Mouse (Mus musculus): ENCODE results near the gene Csnk1g1. TPM values are rescaled to one million over a fixed set of nuclear protein-coding genes. Genes with fewer than 3 reads are reported as not detected.

Csnk1g1 gene
- total RNA-seq, 1 experiment: 23.5 TPM

DNA sequence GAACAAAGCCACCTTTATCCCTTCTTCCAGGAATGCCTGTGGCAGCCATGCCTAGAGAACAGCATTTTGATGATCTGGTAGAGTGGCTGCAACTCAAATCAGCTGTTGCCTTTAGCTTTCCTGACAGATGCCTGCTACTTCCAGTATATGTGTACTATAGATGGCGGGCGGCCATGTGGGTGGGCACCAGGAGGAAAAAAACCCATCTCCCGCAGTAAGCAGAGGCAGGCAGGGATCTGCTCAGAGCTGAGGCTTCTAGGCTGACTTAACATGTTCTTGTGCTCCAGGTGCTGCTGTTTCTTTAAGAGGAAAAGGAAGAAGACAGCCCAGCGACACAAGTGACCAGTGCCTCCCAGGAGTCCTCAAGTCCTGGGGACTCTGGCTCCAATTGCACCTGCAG is 130.6 kb downstream of the Csnk1g1 start:
- no peaks in the 10 kb centered on the region for H3K9me3 ChIP-seq (ENCODE audit: control insufficient read depth, insufficient read depth, low read depth, low read length)
- in situ Hi-C loops (cut with MboI; ENCODE audit: low sequenced_read_pairs in 2 of 2, unreplicated experiment in 2 of 2): no loop called here
- no peak overlapping the region for H3K9ac ChIP-seq (ENCODE audit: insufficient read depth, low read depth, low read length, poor library complexity, severe bottlenecking)
- 0 out of 2 replicates have a peak, but pooled peaks cover 3% of the 10 kb centered on the region for H3K36me3 ChIP-seq (ENCODE audit: control insufficient read depth, insufficient read depth, low read length, poor library complexity, severe bottlenecking)
- no peak for DNase-seq (ENCODE audit: low read depth, low spot score)
- no peak overlapping the region for H3K4me3 ChIP-seq (ENCODE audit: insufficient read depth in 1 of 2, low read depth in 1 of 2, low read length in 2 of 2, poor library complexity in 1 of 2, severe bottlenecking in 1 of 2)
- no peak overlapping the region; the same call in 1 of the 2 replicates for H3K27ac ChIP-seq (ENCODE audit: insufficient read depth, low read depth, low read length, poor library complexity, severe bottlenecking)
- no peaks in the 10 kb centered on the region for H3K4me1 ChIP-seq (ENCODE audit: control insufficient read depth in 2 of 2, insufficient read depth in 2 of 2, low read length in 2 of 2, poor library complexity in 1 of 2)
- TF ChIP-seq HCFC1 (IDR thresholded peaks at IDR 0.05; ENCODE audit: borderline replicate concordance, insufficient read depth, low read length) (no peak), ZC3H11A (IDR thresholded peaks at IDR 0.05; ENCODE audit: borderline replicate concordance, low read depth, low read length) (no peak), CHD2 (IDR thresholded peaks at IDR 0.05; ENCODE audit: low read depth, low read length) (no peak), MAFK (IDR thresholded peaks at IDR 0.05; ENCODE audit: insufficient read depth, low read depth, low read length) (no peak), ZNF384 (IDR thresholded peaks at IDR 0.05; ENCODE audit: low read depth, low read length) (no peak)

DNA sequence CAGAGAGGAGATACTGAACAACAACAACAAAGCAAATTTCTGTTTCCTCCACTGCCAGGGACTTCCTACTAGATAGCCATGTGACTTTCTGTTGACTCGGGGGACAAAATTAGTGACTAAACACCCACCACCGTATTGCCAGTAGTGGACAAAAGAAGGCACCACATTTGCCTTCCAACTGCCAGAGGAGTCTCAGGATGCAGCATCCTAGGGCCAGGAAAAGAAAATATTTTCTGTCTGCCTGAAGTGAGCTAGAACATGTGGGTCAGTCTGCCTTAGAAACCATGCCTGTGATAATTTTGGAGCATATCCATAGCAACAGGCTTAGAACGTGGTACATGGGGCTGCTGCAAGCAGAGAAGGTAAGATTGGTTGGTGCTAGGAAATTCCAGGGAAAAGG is 132.1 kb downstream of the Csnk1g1 start:
- Histone ChIP-seq H3K27ac (ENCODE audit: insufficient read depth, low read depth, low read length, poor library complexity, severe bottlenecking) (no peak overlapping the region), H3K4me1 (ENCODE audit: control insufficient read depth in 2 of 2, insufficient read depth in 2 of 2, low read length in 2 of 2, poor library complexity in 1 of 2) (no peaks in the 10 kb centered on the region), H3K36me3 (ENCODE audit: control insufficient read depth, insufficient read depth, low read length, poor library complexity, severe bottlenecking) (0 out of 2 replicates have a peak, but pooled peaks cover 3% of the 10 kb centered on the region), H3K9me3 (ENCODE audit: control insufficient read depth, insufficient read depth, low read depth, low read length) (no peaks in the 10 kb centered on the region), H3K4me3 (ENCODE audit: insufficient read depth in 1 of 2, low read depth in 1 of 2, low read length in 2 of 2, poor library complexity in 1 of 2, severe bottlenecking in 1 of 2) (no peak overlapping the region), H3K9ac (ENCODE audit: insufficient read depth, low read depth, low read length, poor library complexity, severe bottlenecking) (no peak overlapping the region)
- TF ChIP-seq ZNF384 (IDR thresholded peaks at IDR 0.05; ENCODE audit: low read depth, low read length) (no peak), ZC3H11A (IDR thresholded peaks at IDR 0.05; ENCODE audit: borderline replicate concordance, low read depth, low read length) (no peak), MAFK (IDR thresholded peaks at IDR 0.05; ENCODE audit: insufficient read depth, low read depth, low read length) (no peak), CHD2 (IDR thresholded peaks at IDR 0.05; ENCODE audit: low read depth, low read length) (no peak), HCFC1 (IDR thresholded peaks at IDR 0.05; ENCODE audit: borderline replicate concordance, insufficient read depth, low read length) (no peak)
- DNase-seq (ENCODE audit: low read depth, low spot score): no peak
- in situ Hi-C loops (cut with MboI; ENCODE audit: low sequenced_read_pairs in 2 of 2, unreplicated experiment in 2 of 2): no loop called here

DNA sequence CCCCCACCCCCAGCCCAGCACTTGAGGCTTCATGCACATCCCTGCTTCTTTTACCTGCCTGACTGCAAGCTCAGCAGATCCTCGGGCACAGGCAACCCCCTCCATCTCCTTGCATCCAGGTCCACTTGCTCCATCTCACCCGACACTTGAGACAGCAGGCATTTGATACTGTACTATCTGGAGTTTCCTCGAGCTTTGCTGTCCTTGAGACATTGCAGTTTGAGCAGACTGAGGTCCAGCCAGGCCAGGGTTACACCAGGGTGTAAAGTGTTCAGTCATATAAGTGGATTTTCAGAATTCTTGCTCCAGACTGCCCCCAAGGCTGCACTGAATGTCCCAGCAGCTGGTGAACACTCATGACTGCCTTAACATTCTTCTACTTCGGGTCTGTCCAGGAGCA is 133.6 kb downstream of the Csnk1g1 start:
- Histone ChIP-seq H3K4me1 (ENCODE audit: control insufficient read depth in 2 of 2, insufficient read depth in 2 of 2, low read length in 2 of 2, poor library complexity in 1 of 2) (no peaks in the 10 kb centered on the region), H3K4me3 (ENCODE audit: insufficient read depth in 1 of 2, low read depth in 1 of 2, low read length in 2 of 2, poor library complexity in 1 of 2, severe bottlenecking in 1 of 2) (no peak overlapping the region), H3K9me3 (ENCODE audit: control insufficient read depth, insufficient read depth, low read depth, low read length) (no peaks in the 10 kb centered on the region), H3K27ac (ENCODE audit: insufficient read depth, low read depth, low read length, poor library complexity, severe bottlenecking) (no peak overlapping the region), H3K9ac (ENCODE audit: insufficient read depth, low read depth, low read length, poor library complexity, severe bottlenecking) (no peak overlapping the region), H3K36me3 (ENCODE audit: control insufficient read depth, insufficient read depth, low read length, poor library complexity, severe bottlenecking) (0 out of 2 replicates have a peak, but pooled peaks cover 3% of the 10 kb centered on the region)
- in situ Hi-C loops (cut with MboI; ENCODE audit: low sequenced_read_pairs in 2 of 2, unreplicated experiment in 2 of 2): no loop called here
- TF ChIP-seq MAFK (IDR thresholded peaks at IDR 0.05; ENCODE audit: insufficient read depth, low read depth, low read length) (no peak), HCFC1 (IDR thresholded peaks at IDR 0.05; ENCODE audit: borderline replicate concordance, insufficient read depth, low read length) (no peak), CHD2 (IDR thresholded peaks at IDR 0.05; ENCODE audit: low read depth, low read length) (no peak), ZNF384 (IDR thresholded peaks at IDR 0.05; ENCODE audit: low read depth, low read length) (no peak), ZC3H11A (IDR thresholded peaks at IDR 0.05; ENCODE audit: borderline replicate concordance, low read depth, low read length) (no peak)
- DNase-seq (ENCODE audit: low read depth, low spot score): no peak

DNA sequence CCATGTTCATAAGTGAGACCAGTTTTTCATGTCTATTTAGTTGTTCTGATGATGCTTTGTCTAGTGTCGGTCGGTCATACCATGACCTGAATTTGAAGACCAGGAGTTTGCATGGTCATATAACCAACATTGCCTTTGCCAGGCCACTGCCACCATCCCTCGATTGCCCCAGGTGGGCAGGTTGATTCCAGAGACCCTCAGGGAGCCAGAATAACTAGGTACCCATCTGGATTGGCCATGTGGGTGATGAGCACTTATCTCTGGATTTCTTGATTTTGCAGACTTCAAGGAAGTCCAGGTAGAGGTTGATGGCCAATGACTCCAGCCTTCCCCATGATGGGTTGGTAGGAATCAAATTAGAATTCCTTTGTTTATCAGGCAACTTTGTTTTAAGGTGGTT is 134.5 kb downstream of the Csnk1g1 start:
- in situ Hi-C loops (cut with MboI; ENCODE audit: low sequenced_read_pairs in 2 of 2, unreplicated experiment in 2 of 2): no loop called here
- Histone ChIP-seq H3K36me3 (ENCODE audit: control insufficient read depth, insufficient read depth, low read length, poor library complexity, severe bottlenecking) (0 out of 2 replicates have a peak, but pooled peaks cover 3% of the 10 kb centered on the region), H3K4me3 (ENCODE audit: insufficient read depth in 1 of 2, low read depth in 1 of 2, low read length in 2 of 2, poor library complexity in 1 of 2, severe bottlenecking in 1 of 2) (no peak overlapping the region), H3K9me3 (ENCODE audit: control insufficient read depth, insufficient read depth, low read depth, low read length) (no peaks in the 10 kb centered on the region), H3K9ac (ENCODE audit: insufficient read depth, low read depth, low read length, poor library complexity, severe bottlenecking) (no peak overlapping the region), H3K4me1 (ENCODE audit: control insufficient read depth in 2 of 2, insufficient read depth in 2 of 2, low read length in 2 of 2, poor library complexity in 1 of 2) (no peaks in the 10 kb centered on the region), H3K27ac (ENCODE audit: insufficient read depth, low read depth, low read length, poor library complexity, severe bottlenecking) (no peak overlapping the region)
- no peak for DNase-seq (ENCODE audit: low read depth, low spot score)
- TF ChIP-seq MAFK (IDR thresholded peaks at IDR 0.05; ENCODE audit: insufficient read depth, low read depth, low read length): no peak
- TF ChIP-seq ZNF384 (IDR thresholded peaks at IDR 0.05; ENCODE audit: low read depth, low read length): no peak
- no peak for TF ChIP-seq CHD2 (IDR thresholded peaks at IDR 0.05; ENCODE audit: low read depth, low read length)
- no peak for TF ChIP-seq HCFC1 (IDR thresholded peaks at IDR 0.05; ENCODE audit: borderline replicate concordance, insufficient read depth, low read length)
- no peak for TF ChIP-seq ZC3H11A (IDR thresholded peaks at IDR 0.05; ENCODE audit: borderline replicate concordance, low read depth, low read length)
